Mouse (Mus musculus) myocyte (in vitro differentiated cells): ENCODE results near the gene Paxx.

Experiments
- MYOG ChIP-seq, 3 experiments: IDR thresholded peaks; one replicate each; pipeline ENCODE4 v1.6.1; 2011; ENCODE audit warnings: control low read depth in 2 of 3, low read depth in 2 of 3, mild to moderate bottlenecking in 2 of 3; ENCODE audit not compliant: insufficient read length in 2 of 3, control insufficient read depth in 1 of 3, insufficient read depth in 1 of 3
- POLR2A ChIP-seq: IDR thresholded peaks from one replicate; pipeline ENCODE4 v1.6.1; 2011; ENCODE audit warnings: low read depth, mild to moderate bottlenecking, control low read depth, moderate library complexity; ENCODE audit not compliant: insufficient read length
- POLR2AphosphoS2 ChIP-seq: IDR thresholded peaks from one replicate; pipeline ENCODE4 v1.6.1; 2011; ENCODE audit warnings: low read depth, control low read depth; ENCODE audit not compliant: insufficient read length
- USF1 ChIP-seq: IDR thresholded peaks from one replicate; pipeline ENCODE4 v1.6.1; 2011; ENCODE audit warnings: low read depth, mild to moderate bottlenecking, control low read depth, moderate library complexity

GRCm38 (mm10) chr2:25417426-25417825 is 43.5 kb downstream of the Paxx start:
- TF ChIP-seq POLR2A: no peak
- TF ChIP-seq POLR2AphosphoS2: no peak
- TF ChIP-seq MYOG (IDR thresholded peaks at IDR 0.05; ENCODE audit: control insufficient read depth in 1 of 3, insufficient read depth in 1 of 3, insufficient read length in 2 of 3, low read depth in 2 of 3): no peak
- TF ChIP-seq USF1: no peak
